Mouse (Mus musculus): ENCODE measurements around the gene Slc35e3.

DNA sequence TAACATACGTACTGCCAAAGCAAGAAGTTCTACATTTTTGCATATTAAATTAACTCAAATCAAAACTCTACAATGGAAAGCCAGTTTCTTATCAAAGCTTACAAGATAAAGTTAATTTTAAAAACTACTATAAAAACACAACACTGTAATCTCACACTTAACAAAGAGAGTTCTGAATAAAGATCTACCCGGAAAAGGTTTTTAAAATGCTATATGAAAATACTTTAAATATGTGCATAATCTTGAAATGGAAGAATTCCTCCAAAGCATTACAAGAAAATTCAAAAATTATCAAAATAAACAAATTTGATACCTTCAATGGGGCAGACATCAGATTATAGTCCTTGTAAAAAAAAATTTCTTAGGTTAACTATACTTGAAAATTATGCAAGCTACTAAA is 37.8 kb downstream of the Slc35e3 start:
- TF ChIP-seq CTCF (IDR thresholded peaks at IDR 0.05; ENCODE audit: insufficient read depth, low read depth, low read length) (no peak), POLR2A (IDR thresholded peaks at IDR 0.05; ENCODE audit: insufficient read depth, low read depth, low read length) (no peak)

Data from olfactory bulb, adult 2 months (tissue).